Mouse (Mus musculus) liver, embryonic 14.5 days (tissue): ENCODE results near the gene Dner.

Source experiments
- CTCF ChIP-seq: IDR thresholded peaks from 2 replicates; pipeline ENCODE4 v1.5.1; 2016; ENCODE audit warnings: antibody characterized with exemption, low read depth, control low read depth
- EP300 ChIP-seq: IDR thresholded peaks from 2 replicates; pipeline ENCODE4 v1.6.1; 2016; ENCODE audit warnings: antibody characterized with exemption, low read depth

DNA sequence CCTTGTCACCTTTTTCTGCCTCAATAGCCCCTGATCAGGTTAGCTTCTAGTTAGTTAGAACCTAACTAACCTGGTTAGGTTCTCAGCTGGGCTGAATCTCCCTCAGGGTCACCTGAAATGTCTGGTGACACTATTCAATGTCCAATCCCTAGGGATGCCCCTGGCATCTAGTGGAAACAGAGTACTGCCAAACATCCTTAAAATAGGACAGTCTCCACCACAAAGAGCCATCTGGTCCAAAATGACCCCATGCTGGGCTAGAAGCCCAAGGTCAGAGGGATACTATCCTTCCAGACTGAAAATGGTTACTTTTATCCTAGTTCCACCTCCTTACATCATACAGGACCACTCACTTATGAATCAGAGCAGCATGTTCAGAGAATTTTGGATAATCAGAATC is 211.0 kb downstream of the Dner start:
- no peak for TF ChIP-seq CTCF
- no peak for TF ChIP-seq EP300
